ENCODE assay signal across 21 mouse cellular contexts in genomic region chr14:47618891-47619290, GRCm38 (mm10). TPM values are rescaled to one million over a fixed set of nuclear protein-coding genes. Genes with fewer than 3 reads are reported as not detected.
A peak's percentile ranks its signal among the peaks of the same experiment; 100 is the strongest.
DNase-seq lines count a peak whose midpoint lies in the region; ATAC-seq and TF ChIP-seq lines count a peak whose summit lies in the region.
"Had no signal": no experiment of that assay in that cellular context is flagged by ENCODE, and none has a peak within 500 bp of the region (broad histone marks: within the 10 kb centered on the region; RNA-seq: fewer than 3 reads in every experiment).

No protein-coding gene starts in this region.

- no peak for TF ChIP-seq POLR2A in bone marrow, adult 2 months (IDR thresholded peaks at IDR 0.05; ENCODE audit: borderline replicate concordance, control insufficient read depth, low read depth, low read length)

- no peaks in the 10 kb centered on the region for H3K4me1 ChIP-seq in kidney, embryonic 16.5 days (ENCODE audit: insufficient read depth, low read length)
- H3K4me1 ChIP-seq in bone marrow, adult 2 months (ENCODE audit: control insufficient read depth, insufficient read depth, low read length): no peaks in the 10 kb centered on the region; the same call in 1 of the 2 replicates
- H3K4me1 ChIP-seq: embryonic facial prominence, embryonic 10.5 days; forebrain, embryonic 13.5 days; heart, embryonic 13.5 days; hindbrain, embryonic 15.5 days had no signal

- DNase-seq in kidney, adult 9 months: no peak
- DNase-seq in spleen, postnatal 36 days (ENCODE audit: low spot score in 2 of 2): peak; percentile 66 to 69
- DNase-seq in spleen, adult 18-20 months: no peak
- DNase-seq in frontal cortex, postnatal 36 days (ENCODE audit: low spot score in 2 of 2): no peak
- DNase-seq in ovary, postnatal 36 days (ENCODE audit: low spot score): no peak
- DNase-seq: adrenal gland, postnatal 25 days; cerebellum, adult 2 months; cerebellum, postnatal 10 days; forebrain, postnatal 0 days; gastrocnemius, adult 2 months; gastrocnemius, postnatal 25 days; heart, adult 11 months; heart, postnatal 36 days had no signal

- H3K4me2 ChIP-seq in kidney, embryonic 16.5 days (replicated peaks; ENCODE audit: low read depth, low read length): no peak overlapping the region
- H3K4me2 ChIP-seq: forebrain, embryonic 13.5 days; heart, embryonic 13.5 days; hindbrain, embryonic 15.5 days had no signal

- ATAC-seq in kidney, embryonic 16.5 days (ENCODE audit: low FRiP score, low TSS enrichment): peak; percentile 27; the same call in 1 of the 2 replicates
- ATAC-seq: activated CD4-positive, CD25-positive, alpha-beta regulatory T cell, adult 4 months; forebrain, embryonic 13.5 days; forebrain, postnatal 0 days had no signal

- TF ChIP-seq CTCF in bone marrow, adult 2 months (IDR thresholded peaks at IDR 0.05; ENCODE audit: control insufficient read depth, insufficient read depth, low read length): no peak

- no peak overlapping the region for H3K27ac ChIP-seq in kidney, embryonic 16.5 days (ENCODE audit: low read length)
- peak overlapping the region; percentile 41; the same call in 1 of the 2 replicates for H3K27ac ChIP-seq in bone marrow, adult 2 months (ENCODE audit: control insufficient read depth, insufficient read depth, low read depth, low read length, poor library complexity)
- H3K27ac ChIP-seq: embryonic facial prominence, embryonic 10.5 days; forebrain, embryonic 13.5 days; gastrocnemius, adult 2 months; heart, embryonic 13.5 days; hindbrain, embryonic 15.5 days had no signal

- no peak overlapping the region for H3K9ac ChIP-seq in kidney, embryonic 16.5 days (replicated peaks; ENCODE audit: low read length)
- H3K9ac ChIP-seq: forebrain, embryonic 13.5 days; forebrain, postnatal 0 days; heart, embryonic 13.5 days; hindbrain, embryonic 15.5 days had no signal

- no peak overlapping the region for H3K4me3 ChIP-seq in kidney, embryonic 16.5 days (ENCODE audit: low read length)
- H3K4me3 ChIP-seq in bone marrow, adult 2 months (replicated peaks; ENCODE audit: control insufficient read depth, low read depth, low read length): no peak overlapping the region
- H3K4me3 ChIP-seq: embryonic facial prominence, embryonic 10.5 days; forebrain, embryonic 13.5 days; gastrocnemius, adult 2 months; heart, embryonic 13.5 days; hindbrain, embryonic 15.5 days had no signal

- no peaks in the 10 kb centered on the region for H3K27me3 ChIP-seq in kidney, embryonic 16.5 days (ENCODE audit: insufficient read depth, low read length)
- H3K27me3 ChIP-seq: forebrain, embryonic 13.5 days; heart, embryonic 13.5 days; hindbrain, embryonic 15.5 days had no signal

- H3K36me3 ChIP-seq in kidney, embryonic 16.5 days (ENCODE audit: insufficient read depth, low read length): no peaks in the 10 kb centered on the region
- H3K36me3 ChIP-seq: embryonic facial prominence, embryonic 10.5 days; G1E; heart, embryonic 13.5 days; hindbrain, embryonic 15.5 days had no signal

- WGBS in kidney, embryonic 16.5 days: 60% methylated on average over 5 of the region's 5 CpGs
- 67% methylated on average over 5 of the region's 5 CpGs for WGBS in bone marrow, adult 2 months

- H3K9me3 ChIP-seq in kidney, embryonic 16.5 days (ENCODE audit: low read length): no peaks in the 10 kb centered on the region
- H3K9me3 ChIP-seq: embryonic facial prominence, embryonic 10.5 days; forebrain, embryonic 13.5 days; G1E; heart, embryonic 13.5 days; hindbrain, embryonic 15.5 days had no signal

RNA-seq across cellular contexts. Expression of gene Ktn1, which starts 29.4 kb away (rescaled TPM):
- 52.1 and 63.1 TPM in 2 replicates for polyA plus RNA-seq in kidney, embryonic 16.5 days (2015; fragmentation: Nextera tagmentation; extraction: Ambion mirVana)
- polyA plus RNA-seq in bone marrow, adult 2 months (2011; ENCODE audit: insufficient read depth, insufficient read length, low replicate concordance, missing spikeins): 22.9 and 26.7 TPM in 2 replicates

RNA-seq across cellular contexts. Expression of gene Atg14, which starts 48.4 kb away (rescaled TPM):
- polyA plus RNA-seq in kidney, embryonic 16.5 days (2015; fragmentation: Nextera tagmentation; extraction: Ambion mirVana): 17.8 and 18.3 TPM in 2 replicates
- 3.3 and 9.8 TPM in 2 replicates for polyA plus RNA-seq in bone marrow, adult 2 months (2011; ENCODE audit: insufficient read depth, insufficient read length, low replicate concordance, missing spikeins)

Comparison
In these comparisons a context has a peak if more than half of its experiments do, and no peak if none do; other contexts are left out.
1. DNase-seq: peak in spleen, postnatal 36 days (2 of 2); none in kidney, adult 9 months (single experiment), spleen, adult 18-20 months (0 of 2), frontal cortex, postnatal 36 days (0 of 2) and ovary, postnatal 36 days (single experiment).